Mouse (Mus musculus) lung, embryonic 15.5 days (tissue): ENCODE measurements at regions not wholly inside any gene's neighbourhood (a gene's known extent, or its start where the extent isn't known, plus 50 kb on each side); places are given as distances from the start of the nearest gene placed in this dataset.

Experiments used
- ATAC-seq: fragments of 200-750 bp; cut with Nextera tagmentation; 2 replicates; pipeline ENCODE4 v1.8.0; 2017; ENCODE audit warnings: moderate number of reproducible peaks, borderline replicate concordance; ENCODE audit not compliant: low FRiP score, low TSS enrichment; ENCODE audit errors: extremely low read depth
- H3K27ac ChIP-seq: fragments of 300-500 bp; sonication (generic); 2 replicates; pipeline ENCODE4 v1.5.1; 2015; ENCODE audit warnings: moderate library complexity, mild to moderate bottlenecking, inconsistent platforms
- H3K27me3 ChIP-seq: fragments of 300-500 bp; sonication (generic); 2 replicates; pipeline ENCODE4 v1.6.1; 2015; ENCODE audit warnings: inconsistent platforms
- H3K36me3 ChIP-seq: fragments of 300-500 bp; sonication (generic); 2 replicates; pipeline ENCODE4 v1.6.1; 2015; ENCODE audit warnings: inconsistent platforms
- H3K4me1 ChIP-seq: fragments of 300-500 bp; sonication (generic); 2 replicates; pipeline ENCODE4 v1.6.1; 2015; ENCODE audit warnings: inconsistent platforms
- H3K4me2 ChIP-seq: fragments of 300-500 bp; sonication (generic); 2 replicates; pipeline ENCODE4 v1.6.1; 2015; ENCODE audit warnings: inconsistent platforms, mild to moderate bottlenecking, moderate library complexity
- H3K4me3 ChIP-seq: fragments of 300-500 bp; sonication (generic); 2 replicates; pipeline ENCODE4 v1.5.1; 2015; ENCODE audit warnings: mild to moderate bottlenecking, inconsistent platforms
- H3K9ac ChIP-seq: fragments of 300-500 bp; sonication (generic); 2 replicates; pipeline ENCODE4 v1.6.1; 2015; ENCODE audit warnings: inconsistent platforms
- H3K9me3 ChIP-seq: fragments of 300-500 bp; sonication (generic); 2 replicates; pipeline ENCODE4 v1.6.1; 2016; ENCODE audit warnings: inconsistent platforms
- WGBS: fragments of 180-500 bp; shearing (Covaris S2); methylation state at CpG from one replicate; pipeline ENCODE4 v1.1.7; 2015; 5-methylcytosine and 5-hydroxymethylcytosine counted together

GRCm38 (mm10) chrX:11088506-11088905, 210.6 kb upstream of the H2al1a start:
- Histone ChIP-seq H3K4me3 (no peak overlapping the region), H3K27me3 (no peaks in the 10 kb centered on the region), H3K27ac (no peak overlapping the region), H3K4me1 (0 out of 2 replicates have a peak, but pooled peaks cover 4% of the 10 kb centered on the region), H3K4me2 (no peak overlapping the region; the same call in 1 of the 2 replicates), H3K36me3 (no peaks in the 10 kb centered on the region), H3K9me3 (no peaks in the 10 kb centered on the region), H3K9ac (no peak overlapping the region)
- WGBS, result 43% methylated on average over 9 of the region's 10 CpGs
- ATAC-seq, result no peak

DNA sequence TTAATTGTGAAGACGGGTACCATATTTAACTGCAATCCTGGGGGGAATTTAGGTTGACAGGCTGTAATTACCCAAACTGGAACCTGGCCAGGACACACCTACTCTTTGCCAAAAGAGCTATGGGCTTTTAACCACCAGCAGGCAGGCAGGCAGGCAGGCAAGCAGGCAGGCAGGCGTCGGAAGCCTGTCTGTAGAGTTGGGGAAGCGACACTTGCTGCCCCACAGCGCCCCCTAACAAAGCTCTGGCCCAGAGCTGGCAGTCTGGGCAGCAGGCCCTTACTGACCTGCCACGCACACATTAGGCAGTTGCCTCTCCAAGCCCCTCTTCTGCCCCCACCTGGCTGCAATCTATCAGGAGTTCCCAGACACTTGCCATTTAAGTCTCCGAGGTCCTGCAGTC, 208.6 kb upstream of the H2al1a start:
- H3K27me3 ChIP-seq, result no peaks in the 10 kb centered on the region
- no peak for ATAC-seq
- no peak overlapping the region for H3K4me2 ChIP-seq
- H3K36me3 ChIP-seq, result no peaks in the 10 kb centered on the region
- H3K9me3 ChIP-seq, result no peaks in the 10 kb centered on the region
- H3K4me3 ChIP-seq, result no peak overlapping the region
- H3K9ac ChIP-seq, result no peak overlapping the region
- WGBS, result 29% methylated on average over 7 of the region's 7 CpGs
- H3K27ac ChIP-seq, result no peak overlapping the region
- H3K4me1 ChIP-seq, result 0 out of 2 replicates have a peak, but pooled peaks cover 4% of the 10 kb centered on the region

DNA sequence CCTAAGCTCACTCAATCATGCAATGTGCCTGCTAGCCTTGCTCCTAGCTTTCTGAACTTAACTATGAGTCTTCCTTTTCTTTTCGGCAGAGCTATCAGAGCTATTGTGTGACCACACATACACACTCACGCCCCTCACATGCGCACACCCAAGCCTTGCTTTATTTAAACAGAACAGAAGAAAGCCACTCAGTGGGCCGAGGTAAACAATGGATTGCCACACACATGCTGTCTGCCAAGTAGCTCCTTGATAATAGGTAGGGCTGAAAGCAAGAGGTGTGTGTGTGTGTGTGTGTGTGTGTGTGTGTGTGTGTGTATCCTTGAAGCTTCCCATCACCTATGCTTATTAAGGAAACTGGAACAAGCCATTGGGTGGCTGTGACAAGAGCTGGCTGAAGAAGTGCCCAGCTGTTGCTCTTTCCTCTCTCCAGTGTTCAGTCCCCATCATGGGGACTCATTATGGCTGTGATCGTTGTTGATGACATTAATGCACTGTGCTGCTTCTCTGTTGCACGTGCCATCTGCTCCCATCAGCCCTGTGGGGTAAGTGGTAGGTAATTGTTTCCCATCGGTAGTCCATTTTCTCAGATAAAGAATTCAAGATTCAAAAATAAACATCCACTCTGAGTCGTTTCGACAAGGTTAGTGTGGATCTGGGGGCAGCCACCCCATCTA, 201.3 kb upstream of the H2al1a start:
- 38% methylated on average over 9 of the region's 9 CpGs for WGBS
- ATAC-seq, result no peak

GRCm38 (mm10) chrX:11098366-11098765, 200.7 kb upstream of the H2al1a start:
- no peaks in the 10 kb centered on the region for H3K4me1 ChIP-seq
- no peaks in the 10 kb centered on the region for H3K27me3 ChIP-seq
- no peak overlapping the region for H3K9ac ChIP-seq
- no peak overlapping the region for H3K4me2 ChIP-seq
- H3K9me3 ChIP-seq, result no peaks in the 10 kb centered on the region
- H3K27ac ChIP-seq, result no peak overlapping the region
- 37% methylated on average over 4 of the region's 4 CpGs for WGBS
- H3K4me3 ChIP-seq, result no peak overlapping the region
- no peak for ATAC-seq
- H3K36me3 ChIP-seq, result no peaks in the 10 kb centered on the region

More for the DNA sequence above, 201.3 kb upstream of the H2al1a start:
- no peak overlapping the region for H3K4me3 ChIP-seq
- H3K4me2 ChIP-seq, result no peak overlapping the region
- no peak overlapping the region for H3K9ac ChIP-seq
- H3K27me3 ChIP-seq, result no peaks in the 10 kb centered on the region
- H3K27ac ChIP-seq, result no peak overlapping the region
- no peaks in the 10 kb centered on the region for H3K36me3 ChIP-seq
- no peaks in the 10 kb centered on the region for H3K9me3 ChIP-seq
- no peaks in the 10 kb centered on the region for H3K4me1 ChIP-seq

DNA sequence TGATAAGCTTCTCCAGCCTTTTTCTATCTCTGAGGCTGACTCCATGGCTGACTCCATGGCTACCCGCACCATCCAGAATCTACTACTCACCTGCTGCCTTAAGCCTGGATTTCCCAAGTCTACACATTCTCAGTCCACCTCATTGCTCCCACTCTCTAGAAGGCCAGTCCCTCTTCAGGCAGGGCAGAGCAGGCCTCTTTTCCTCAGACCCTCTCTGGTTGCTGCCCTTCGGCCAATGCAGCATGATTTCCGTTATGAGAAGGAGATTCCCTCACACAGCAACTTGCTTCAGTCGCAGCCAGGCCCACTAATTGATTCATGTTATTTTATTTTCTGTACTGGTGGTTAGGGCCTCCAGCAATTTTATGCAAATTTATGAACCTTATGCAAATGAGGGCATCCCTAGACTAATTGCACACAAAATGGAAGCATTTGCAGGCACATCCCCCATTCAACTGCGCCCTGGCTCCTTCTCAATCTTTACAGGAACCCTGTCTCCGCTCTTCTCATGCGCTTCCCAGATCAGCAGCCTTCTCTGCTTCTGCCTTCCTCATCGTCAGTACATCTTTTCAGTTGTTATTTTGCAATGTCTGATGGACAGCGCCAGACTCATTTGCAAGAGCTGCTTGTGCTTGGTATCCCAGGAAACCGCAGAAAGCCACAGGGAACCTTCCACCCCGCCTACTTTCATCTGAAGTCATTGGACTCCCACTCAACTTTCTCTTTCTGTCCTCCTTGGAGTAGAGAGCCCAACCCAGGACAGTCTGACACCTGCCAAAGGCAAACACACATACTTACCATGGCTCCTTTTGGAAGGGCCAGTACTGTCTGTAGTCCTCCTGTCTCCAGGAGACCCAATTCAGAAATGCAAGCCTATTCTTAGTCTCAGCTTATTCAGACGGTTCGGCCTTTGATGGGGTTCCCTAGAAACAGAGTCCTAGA, 199.6 kb upstream of the H2al1a start:
- no peaks in the 10 kb centered on the region for H3K4me1 ChIP-seq
- H3K27me3 ChIP-seq, result no peaks in the 10 kb centered on the region
- no peak overlapping the region for H3K9ac ChIP-seq
- H3K4me2 ChIP-seq, result no peak overlapping the region
- H3K27ac ChIP-seq, result no peak overlapping the region
- WGBS, result 68% methylated on average over 13 of the region's 13 CpGs
- no peak for ATAC-seq
- no peak overlapping the region for H3K4me3 ChIP-seq
- no peaks in the 10 kb centered on the region for H3K9me3 ChIP-seq
- H3K36me3 ChIP-seq, result no peaks in the 10 kb centered on the region

GRCm38 (mm10) chrX:11100935-11101334, 198.1 kb upstream of the H2al1a start:
- Histone ChIP-seq H3K4me2 (no peak overlapping the region), H3K27me3 (no peaks in the 10 kb centered on the region), H3K4me3 (no peak overlapping the region), H3K9ac (no peak overlapping the region), H3K9me3 (no peaks in the 10 kb centered on the region), H3K27ac (no peak overlapping the region), H3K36me3 (no peaks in the 10 kb centered on the region), H3K4me1 (no peaks in the 10 kb centered on the region)
- WGBS, result 45% methylated on average over 3 of the region's 3 CpGs
- ATAC-seq, result no peak

DNA sequence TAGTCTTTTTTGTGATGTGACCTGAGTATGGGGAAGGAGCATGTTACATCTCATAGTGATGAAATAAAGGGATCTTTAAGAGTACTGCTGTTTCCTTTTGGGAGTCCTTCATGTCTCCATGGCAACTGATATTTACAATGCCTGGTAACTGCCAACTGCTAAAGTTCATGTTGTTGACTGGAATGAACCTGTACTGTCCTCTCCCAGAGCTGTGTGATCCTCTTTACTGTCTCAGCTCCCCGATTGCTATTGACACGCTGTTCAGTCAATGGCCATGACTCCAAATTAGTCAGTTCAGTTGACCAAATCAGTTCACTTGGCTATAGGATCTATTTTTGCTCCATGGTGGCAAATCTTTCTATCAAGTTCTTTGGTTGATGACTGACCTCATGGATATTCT, 167.8 kb upstream of the H2al1a start:
- ATAC-seq, result no peak
- 87% methylated on average over 2 of the region's 2 CpGs for WGBS

GRCm38 (mm10) chrX:11139971-11140421, 159.1 kb upstream of the H2al1a start:
- peak; percentile 52; the same call in 1 of the 2 replicates for ATAC-seq
- no peak overlapping the region for H3K27ac ChIP-seq

More for the DNA sequence above, 167.8 kb upstream of the H2al1a start:
- Histone ChIP-seq H3K27me3 (no peaks in the 10 kb centered on the region), H3K36me3 (no peaks in the 10 kb centered on the region), H3K9ac (no peak overlapping the region), H3K9me3 (no peaks in the 10 kb centered on the region), H3K27ac (no peak overlapping the region), H3K4me3 (no peak overlapping the region), H3K4me2 (no peak overlapping the region), H3K4me1 (no peaks in the 10 kb centered on the region)

DNA sequence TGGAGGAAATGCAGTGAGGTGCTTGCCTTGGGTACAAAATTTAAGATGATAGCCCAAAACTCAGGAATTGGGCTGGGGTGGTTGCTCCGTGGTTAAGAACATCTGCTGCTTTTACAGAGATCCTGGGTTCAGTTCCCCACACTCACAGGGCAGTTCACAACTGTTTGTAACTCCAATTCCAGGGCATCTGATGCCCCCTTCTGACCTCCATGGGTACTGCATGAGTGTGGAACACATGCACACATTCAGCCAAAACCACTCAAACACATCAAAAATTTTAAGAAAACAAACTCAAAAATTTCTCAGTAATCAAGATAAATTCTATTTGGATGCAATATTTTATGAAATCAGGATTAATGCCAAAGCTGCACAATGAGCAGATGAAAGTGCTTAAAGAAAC, 157.8 kb upstream of the H2al1a start:
- Histone ChIP-seq H3K4me3 (no peak overlapping the region), H3K27ac (no peak overlapping the region), H3K27me3 (no peaks in the 10 kb centered on the region), H3K9me3 (no peaks in the 10 kb centered on the region), H3K9ac (no peak overlapping the region), H3K36me3 (no peaks in the 10 kb centered on the region), H3K4me2 (no peak overlapping the region), H3K4me1 (0 out of 2 replicates have a peak, but pooled peaks cover 6% of the 10 kb centered on the region)
- WGBS, result 82% methylated on average over 1 of the region's 1 CpGs
- no peak for ATAC-seq

More at GRCm38 (mm10) chrX:11139971-11140421, 159.1 kb upstream of the H2al1a start:
- H3K4me3 ChIP-seq, result no peak overlapping the region
- 42% methylated on average over 8 of the region's 8 CpGs for WGBS
- H3K4me2 ChIP-seq, result no peak overlapping the region
- H3K27me3 ChIP-seq, result no peaks in the 10 kb centered on the region
- no peaks in the 10 kb centered on the region for H3K9me3 ChIP-seq
- no peak overlapping the region for H3K9ac ChIP-seq
- H3K4me1 ChIP-seq, result 0 out of 2 replicates have a peak, but pooled peaks cover 6% of the 10 kb centered on the region
- H3K36me3 ChIP-seq, result no peaks in the 10 kb centered on the region

DNA sequence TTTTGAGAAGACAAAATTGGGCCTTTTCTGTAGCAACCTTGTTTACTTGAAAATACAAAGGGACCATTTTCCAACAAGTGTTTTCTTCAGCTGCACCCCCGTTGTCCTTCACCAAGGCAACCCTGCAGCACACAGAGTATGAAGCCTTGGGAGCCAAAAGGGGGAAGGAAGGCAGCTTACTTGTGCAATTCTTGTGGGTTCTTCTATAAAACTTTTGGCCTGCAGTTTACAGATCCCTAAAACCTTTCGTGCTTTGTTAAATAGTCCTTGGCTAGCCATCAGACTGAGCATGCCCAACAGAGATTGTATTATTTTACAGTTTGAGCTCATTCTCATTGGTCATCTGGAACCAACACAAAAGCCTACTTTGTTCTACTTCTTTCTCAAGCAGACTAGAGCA, 140.6 kb upstream of the H2al1a start:
- Histone ChIP-seq H3K9me3 (no peaks in the 10 kb centered on the region), H3K4me1 (no peaks in the 10 kb centered on the region), H3K36me3 (no peaks in the 10 kb centered on the region), H3K4me3 (no peak overlapping the region), H3K27me3 (0 out of 2 replicates have a peak, but pooled peaks cover 3% of the 10 kb centered on the region), H3K4me2 (no peak overlapping the region), H3K27ac (no peak overlapping the region), H3K9ac (no peak overlapping the region)
- 67% methylated on average over 2 of the region's 2 CpGs for whole genome bisulfite sequencing
- ATAC-seq, result no peak

DNA sequence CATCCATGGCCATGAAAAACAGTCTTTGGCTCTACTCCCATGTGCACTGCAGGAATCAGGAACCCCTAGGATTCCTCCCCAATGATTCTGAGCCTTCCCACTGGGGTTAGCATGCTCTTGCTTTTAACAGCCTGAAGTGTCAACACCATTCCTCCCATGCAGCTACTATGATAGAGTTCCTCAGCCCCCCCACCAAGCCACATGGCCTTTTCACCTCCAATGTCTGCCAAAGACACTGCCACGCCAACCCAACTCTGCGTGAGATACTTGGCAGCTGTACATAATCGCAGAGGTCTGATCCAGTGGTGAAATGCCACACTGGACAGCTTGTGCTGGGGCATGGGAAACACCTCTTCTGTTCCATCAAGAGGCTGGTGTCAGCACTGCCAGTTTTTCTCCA, 128.6 kb upstream of the H2al1a start:
- Histone ChIP-seq H3K27ac (no peak overlapping the region), H3K4me2 (no peak overlapping the region), H3K4me1 (no peaks in the 10 kb centered on the region), H3K4me3 (no peak overlapping the region), H3K27me3 (no peaks in the 10 kb centered on the region), H3K9me3 (no peaks in the 10 kb centered on the region), H3K36me3 (no peaks in the 10 kb centered on the region), H3K9ac (no peak overlapping the region)
- ATAC-seq, result no peak
- WGBS, result 68% methylated on average over 3 of the region's 3 CpGs
